Mouse (Mus musculus) ES-CJ7 (cell line): ENCODE measurements at regions not wholly inside any gene's neighbourhood (a gene's known extent, or its start where the extent isn't known, plus 50 kb on each side); places are given as distances from the start of the nearest gene placed in this dataset.

Experiments used
- DNase-seq: peaks from one replicate; pipeline ENCODE4 v3.0.0; 2011; ENCODE audit warnings: low read depth, low spot score

DNA sequence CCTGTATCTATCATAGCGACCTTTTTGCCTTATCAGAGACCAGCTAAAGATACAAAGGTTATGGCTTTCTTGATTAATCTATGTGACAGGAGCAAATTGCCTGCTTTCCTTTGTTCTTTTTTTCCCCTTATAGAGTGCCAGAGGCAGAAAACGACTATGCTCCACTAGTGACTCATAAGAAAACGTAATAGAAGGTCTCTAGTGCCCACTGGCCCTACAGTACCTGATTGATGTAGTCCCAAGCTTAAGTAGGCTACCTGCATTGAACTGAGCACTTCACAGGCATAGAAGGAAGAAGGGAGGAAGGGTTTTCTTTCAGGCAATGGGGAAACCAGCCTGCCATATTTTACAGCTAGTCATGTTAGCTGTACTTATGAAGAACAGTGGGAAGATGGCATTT lies 116.0 kb upstream of the Tusc1 start:
- DNase-seq: no peak

DNA sequence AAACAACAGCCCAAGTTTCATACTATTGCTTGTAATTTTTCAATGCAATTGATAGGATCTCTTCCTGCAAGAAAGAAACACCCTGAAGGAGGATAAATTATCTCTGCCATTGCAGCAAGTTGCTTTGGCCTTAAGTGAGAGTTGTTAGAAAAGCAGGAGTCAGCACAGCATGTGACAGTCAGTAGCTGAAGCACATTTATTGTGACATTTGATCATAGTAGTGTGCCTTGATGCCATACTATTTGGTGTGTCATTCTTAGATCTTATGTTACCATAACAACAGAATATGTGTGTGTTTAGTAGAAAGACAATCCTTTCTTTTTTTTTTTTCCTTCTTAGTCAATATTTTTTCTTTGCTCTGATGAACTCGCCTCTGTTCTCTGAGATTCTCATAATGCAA lies 115.5 kb upstream of the Tusc1 start:
- no peak for DNase-seq

DNA sequence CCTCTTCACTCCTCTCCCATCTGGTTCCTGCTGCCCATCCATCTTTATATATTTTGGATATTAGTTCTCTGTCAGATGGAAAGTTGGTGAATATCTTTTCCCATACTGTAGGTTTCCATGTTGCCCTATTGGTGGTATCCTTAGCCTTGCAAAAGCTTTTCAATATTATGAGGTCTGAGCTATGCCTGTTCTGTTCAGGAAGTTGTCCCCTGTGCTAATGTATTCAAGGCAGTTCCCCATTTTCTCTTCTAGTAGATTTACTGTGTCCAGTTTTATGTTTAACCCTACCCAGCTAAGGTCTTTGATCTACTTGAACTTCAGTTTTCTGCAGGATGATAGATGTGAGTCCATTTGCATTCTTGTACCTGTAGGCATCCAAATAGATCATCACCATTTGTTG lies 109.4 kb upstream of the Tusc1 start:
- no peak for DNase-seq

DNA sequence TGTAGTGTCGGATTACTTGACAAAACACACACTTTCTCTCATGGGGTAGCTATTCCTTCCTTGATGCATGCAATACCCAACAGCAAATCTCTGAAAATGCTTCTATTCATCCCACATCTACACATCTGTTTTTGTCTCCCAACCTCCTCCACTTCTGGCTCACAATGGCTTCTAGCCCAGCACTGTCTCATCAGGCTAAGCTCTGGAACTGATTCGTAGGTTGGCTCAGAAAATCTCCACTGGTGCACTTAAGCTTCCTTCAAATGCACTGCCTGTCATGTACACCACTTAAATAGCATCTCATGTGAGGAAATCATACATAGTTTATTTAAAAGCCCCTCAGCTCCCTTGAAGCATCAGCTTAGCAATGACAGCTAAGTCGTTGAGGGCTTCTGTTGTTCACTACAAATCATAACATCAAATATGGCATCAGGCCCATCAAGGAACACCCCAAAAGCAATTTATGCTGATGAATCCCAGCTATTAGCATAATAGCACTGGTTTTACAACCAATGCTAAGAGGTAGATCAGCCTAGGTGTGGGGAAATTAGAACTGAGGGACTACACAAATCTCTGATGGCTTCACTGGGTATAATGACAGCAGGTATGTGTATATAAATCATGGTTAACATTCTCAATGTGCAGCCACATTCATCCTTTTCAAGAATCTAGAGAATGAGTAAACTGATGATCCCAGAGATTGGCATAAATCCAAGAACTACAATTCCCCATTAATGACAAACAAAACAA lies 103.5 kb upstream of the Tusc1 start:
- DNase-seq: no peak

DNA sequence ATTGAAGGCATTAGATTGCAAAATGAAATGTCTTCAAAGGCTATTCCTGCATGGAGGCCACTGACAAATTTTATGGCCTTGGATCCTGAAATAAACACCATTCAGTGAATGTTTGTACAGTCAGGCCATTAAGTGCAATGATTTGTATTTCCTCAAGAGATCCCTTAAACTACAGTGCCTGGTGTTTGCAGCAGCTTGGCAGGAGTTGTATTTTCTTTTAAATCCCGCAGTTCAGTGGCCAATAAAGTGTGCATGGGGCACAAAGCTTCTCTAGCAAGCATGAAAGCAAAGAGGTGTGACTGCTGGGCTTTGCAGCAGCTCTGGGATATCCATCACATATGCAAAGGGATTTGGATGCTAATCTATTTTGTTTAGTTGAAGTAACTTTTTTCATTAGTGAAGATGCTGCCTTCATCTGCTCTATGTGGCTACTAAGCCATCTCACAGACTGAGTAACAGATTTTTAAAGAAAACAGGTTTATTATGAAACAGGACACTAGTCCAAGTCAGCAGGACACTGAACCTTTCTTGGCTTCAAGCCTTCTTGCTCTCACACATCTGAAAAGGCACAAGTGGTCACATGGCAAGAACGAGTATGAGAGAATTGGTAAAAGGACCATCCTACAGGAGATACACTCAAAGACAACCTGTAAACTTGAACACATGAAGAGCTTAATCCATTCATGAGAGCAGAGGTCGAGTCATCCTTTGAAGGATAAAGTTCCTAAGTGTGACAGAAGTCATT lies 102.2 kb upstream of the Tusc1 start:
- DNase-seq: no peak

DNA sequence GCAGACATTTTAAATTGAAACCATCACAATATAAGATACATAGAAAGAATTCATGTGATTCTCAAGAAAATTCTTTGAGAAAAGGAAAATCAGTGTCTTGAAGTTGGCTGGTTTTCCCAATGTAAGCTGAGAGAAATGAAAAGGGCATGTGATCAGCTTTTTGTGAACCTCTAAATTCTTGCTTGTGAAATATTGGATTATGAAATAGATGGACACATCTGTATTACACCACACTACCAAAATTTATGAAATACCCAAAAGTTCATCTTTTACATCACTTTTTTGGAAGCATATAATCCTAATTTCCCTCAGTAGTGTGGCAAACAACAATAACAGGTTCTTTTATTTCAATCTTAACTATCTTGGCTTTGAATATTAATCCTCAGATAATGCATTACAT lies 77.4 kb upstream of the Tusc1 start:
- DNase-seq: no peak

DNA sequence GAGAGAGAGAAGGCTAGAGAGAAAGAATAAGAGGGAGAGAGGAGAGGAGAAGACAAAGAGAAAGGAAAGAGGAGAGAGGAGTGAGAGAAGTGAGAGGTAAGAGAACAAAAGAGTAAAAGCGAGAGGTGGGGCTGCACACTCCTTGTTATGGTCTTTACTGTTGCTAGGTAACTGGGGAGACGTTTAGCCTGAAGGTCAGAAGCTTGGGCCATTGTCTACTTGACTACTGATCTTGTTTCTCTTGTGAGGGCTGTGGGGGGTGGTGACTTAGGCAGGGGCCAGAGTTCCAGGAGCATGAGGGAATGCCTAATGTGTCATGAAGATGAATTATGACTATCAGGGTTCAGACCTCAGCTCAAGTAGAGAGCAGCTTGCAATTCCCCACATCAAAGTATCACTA lies 71.6 kb upstream of the Tusc1 start:
- DNase-seq: peak; percentile 29

DNA sequence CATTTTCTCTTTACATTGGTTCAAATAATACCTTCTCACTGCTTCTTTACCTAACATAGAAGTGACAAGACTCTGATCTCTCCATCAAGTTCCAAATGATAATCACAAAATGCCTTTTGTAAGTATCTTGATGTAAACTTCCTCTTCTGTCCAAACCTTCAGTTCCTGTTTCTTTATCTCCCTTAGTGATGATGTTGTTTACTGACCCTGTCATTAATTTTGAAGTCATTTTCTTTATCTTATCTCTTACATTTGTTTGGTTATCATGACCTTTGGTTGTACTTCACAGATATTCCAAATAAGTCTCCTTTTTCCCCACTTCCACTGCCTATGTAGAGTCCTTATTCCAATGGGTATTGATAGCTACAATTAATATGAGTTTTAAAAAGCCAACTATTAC lies 65.3 kb upstream of the Tusc1 start:
- DNase-seq: no peak
